Mouse (Mus musculus): ENCODE measurements around the gene Iffo2.

DNA sequence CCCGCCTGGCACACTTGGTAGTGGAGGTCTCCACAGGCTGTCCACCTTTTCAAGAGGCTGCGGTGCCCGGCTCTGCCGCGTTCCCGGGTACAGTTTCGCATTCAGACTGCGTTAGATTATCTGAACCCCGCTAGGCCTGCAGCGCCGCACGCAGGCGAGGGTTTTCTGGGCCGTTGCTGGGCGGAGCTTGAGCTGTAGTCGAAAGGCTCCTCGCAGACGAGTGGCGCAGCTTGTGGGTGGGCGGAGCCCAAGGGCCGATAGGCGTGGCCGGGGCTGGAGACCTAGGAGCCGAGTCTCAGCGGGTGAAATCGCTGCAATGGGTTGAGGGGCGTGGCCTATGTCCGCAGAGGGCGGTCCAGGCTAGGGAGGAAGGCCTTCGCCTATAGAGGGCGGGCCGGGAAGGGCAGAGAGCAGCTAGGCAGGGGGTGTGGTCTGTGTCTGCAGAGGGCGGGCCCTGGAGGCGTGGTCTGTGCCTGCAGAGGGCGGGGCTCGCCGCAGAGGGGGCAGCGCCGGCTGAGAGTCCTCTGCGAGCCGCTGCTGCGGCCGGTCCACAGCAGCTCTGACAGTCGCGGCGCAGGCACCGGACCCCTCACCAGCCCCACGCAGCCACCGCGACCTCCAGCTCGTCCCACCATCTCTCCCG is 43.9 kb downstream of the Iffo2 start:
- peak; percentile 76 for TF ChIP-seq CTCF (IDR thresholded peaks at IDR 0.05; ENCODE audit: low read depth)
- no peak for TF ChIP-seq EP300 (IDR thresholded peaks at IDR 0.05; ENCODE audit: low read depth)
